Mouse (Mus musculus): Measurements from ENCODE around the gene Slc34a3. TPM values are rescaled to one million over a fixed set of nuclear protein-coding genes. Genes with fewer than 3 reads are reported as not detected.

Gene Slc34a3
- total RNA-seq, 2 experiments from 2014 or later: 0.95 TPM; not detected in 1

- no peak for DNase-seq (ENCODE audit: low spot score in 2 of 2)
Observed at GRCm38 (mm10) chr2:25194486-25195171, 39.5 kb downstream of the Slc34a3 start.

DNA sequence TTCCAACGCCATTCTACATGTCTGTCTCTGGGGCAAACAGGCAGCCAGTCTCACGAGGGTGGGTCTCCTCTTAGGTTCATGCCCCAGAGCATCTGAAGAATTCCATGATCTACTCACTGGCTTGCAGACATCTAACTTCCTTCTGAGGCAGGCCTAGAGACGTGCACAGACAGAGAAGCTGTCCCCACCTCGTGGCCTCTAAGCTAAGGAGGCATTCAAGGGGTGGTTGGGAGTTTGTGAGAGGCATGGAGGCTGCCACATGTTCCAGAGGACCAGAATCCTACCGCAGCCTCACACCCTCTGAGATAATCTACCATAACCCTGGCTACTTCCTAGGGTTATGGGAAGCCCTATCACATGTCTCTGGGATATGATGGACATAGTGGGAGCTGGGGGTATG lies 40.2 kb downstream of the Slc34a3 start:
- no peak for DNase-seq (ENCODE audit: low spot score in 2 of 2)

DNA sequence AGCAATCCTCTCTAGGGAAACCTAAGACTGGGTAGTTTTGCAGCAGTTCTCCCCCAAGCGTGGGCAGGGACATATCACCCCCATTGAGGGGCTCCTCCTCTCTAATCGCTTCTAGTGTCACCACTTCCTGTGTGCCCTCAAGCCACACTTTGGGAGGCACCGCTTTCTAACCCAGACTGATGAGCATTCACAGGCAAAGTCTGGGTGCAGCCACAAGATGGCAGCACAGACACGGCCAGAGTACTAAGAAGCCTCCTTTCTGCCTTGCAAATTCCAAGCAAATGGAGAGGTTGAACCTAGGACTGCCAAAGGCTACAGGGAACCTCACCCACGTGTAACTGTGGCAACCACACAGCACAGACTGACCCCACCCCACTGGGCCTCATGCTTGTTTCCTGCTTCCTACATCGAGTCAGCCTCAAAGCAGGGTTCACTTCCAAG lies 40.8 kb downstream of the Slc34a3 start:
- peak in 1 of 2 experiments; percentile 58 for DNase-seq (ENCODE audit: low spot score in 2 of 2)

GRCm38 (mm10) chr2:25187841-25188240 lies 46.3 kb downstream of the Slc34a3 start:
- DNase-seq (ENCODE audit: low spot score in 2 of 2): no peak

- no peak for DNase-seq (ENCODE audit: low spot score in 2 of 2)
Observed at GRCm38 (mm10) chr2:25186575-25186930, 47.6 kb downstream of the Slc34a3 start.

GRCm38 (mm10) chr2:25185625-25186574 lies 48.3 kb downstream of the Slc34a3 start:
- DNase-seq (ENCODE audit: low spot score in 2 of 2): no peak

DNA sequence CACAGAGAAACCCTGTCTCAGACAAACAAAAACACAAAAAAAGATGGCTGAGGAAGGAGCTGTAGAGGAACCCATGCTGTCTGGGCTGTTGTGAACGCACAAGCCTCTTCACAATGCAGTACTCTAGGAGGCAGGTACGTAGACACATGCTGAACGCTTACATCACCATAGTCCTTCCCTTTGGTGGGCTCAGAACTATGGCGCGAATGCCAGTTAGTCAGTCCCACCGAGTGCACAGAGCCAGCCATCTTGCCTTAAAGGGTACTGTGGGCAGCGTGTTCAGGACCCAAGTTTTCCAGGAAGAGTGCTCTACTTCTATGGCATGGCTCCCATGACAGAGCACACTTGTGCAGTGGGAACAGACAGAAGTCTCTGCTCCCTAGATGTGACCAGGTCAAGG lies 49.7 kb downstream of the Slc34a3 start:
- no peak for DNase-seq (ENCODE audit: low spot score in 2 of 2)

- no peak for DNase-seq (ENCODE audit: low spot score in 2 of 2)
Observed at GRCm38 (mm10) chr2:25183336-25183735, 50.8 kb downstream of the Slc34a3 start.

GRCm38 (mm10) chr2:25182664-25183063 lies 51.5 kb downstream of the Slc34a3 start:
- no peak for DNase-seq (ENCODE audit: low spot score in 2 of 2)

GRCm38 (mm10) chr2:25181891-25182397 lies 52.2 kb downstream of the Slc34a3 start:
- DNase-seq (ENCODE audit: low spot score in 2 of 2): no peak

DNA sequence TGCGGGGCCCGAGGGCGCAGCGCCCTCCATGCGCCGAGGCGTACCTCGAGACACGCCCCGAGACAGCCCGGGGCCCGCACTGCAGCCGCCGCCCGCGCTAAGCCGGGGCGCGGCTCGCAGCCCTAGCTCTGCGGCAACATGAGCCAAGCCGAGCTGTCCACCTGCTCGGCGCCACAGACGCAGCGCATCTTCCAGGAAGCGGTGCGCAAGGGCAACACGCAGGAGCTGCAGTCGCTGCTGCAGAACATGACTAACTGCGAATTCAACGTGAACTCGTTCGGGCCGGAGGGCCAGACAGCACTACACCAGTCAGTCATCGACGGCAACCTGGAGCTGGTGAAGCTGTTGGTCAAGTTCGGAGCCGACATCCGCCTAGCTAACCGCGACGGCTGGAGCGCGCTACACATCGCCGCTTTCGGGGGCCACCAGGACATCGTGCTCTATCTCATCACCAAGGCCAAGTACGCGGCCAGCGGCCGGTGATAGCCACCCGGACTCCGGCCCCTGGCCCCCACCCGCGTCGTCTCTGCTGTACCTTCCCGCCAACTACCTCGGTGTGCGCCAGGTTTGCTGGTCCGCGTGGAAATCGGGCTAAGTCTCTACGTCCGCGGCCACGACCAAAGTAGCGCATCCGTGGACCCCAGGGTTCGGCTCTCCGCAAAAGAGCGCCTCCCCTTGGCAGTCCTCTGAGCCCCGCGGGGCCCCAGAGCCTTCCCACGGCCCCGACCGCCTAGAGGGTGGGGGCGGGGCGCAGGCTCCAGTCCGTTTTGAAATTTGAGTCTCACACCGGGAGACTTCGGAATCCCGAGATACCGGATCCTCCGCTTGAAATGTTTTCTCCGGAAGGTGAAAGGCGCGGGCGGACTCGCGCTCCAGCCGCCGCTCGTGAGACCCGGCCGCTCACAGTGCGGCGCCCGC lies 52.9 kb downstream of the Slc34a3 start:
- DNase-seq (ENCODE audit: low spot score in 2 of 2): no peak

GRCm38 (mm10) chr2:25180478-25180903 lies 53.7 kb downstream of the Slc34a3 start, which contains the start of gene Nrarp:
Nrarp (plus strand) TSS chr2:25180758.
- peak; percentile 78 to 82 for DNase-seq (ENCODE audit: low spot score in 2 of 2)

- no peak for DNase-seq (ENCODE audit: low spot score in 2 of 2)
Observed at GRCm38 (mm10) chr2:25179566-25180217, 54.5 kb downstream of the Slc34a3 start.

Other genes starting within 250 kb of the Slc34a3 start
- 10 to 100 TPM; 78.9 to 80.1 TPM for gene Nsmf, start 180.0 kb downstream of the Slc34a3 start, total RNA-seq (2021)
- gene Entpd8, start 154.1 kb downstream of the Slc34a3 start, total RNA-seq (2021): 1 to 10 TPM; 2.0 to 5.4 TPM
- gene Noxa1, start 139.2 kb downstream of the Slc34a3 start, total RNA-seq (2021): under 1 TPM in 1 of 2 experiments, not detected in 1; 0.59 TPM
- 10 to 100 TPM; 10.2 to 18.4 TPM for gene Nrarp, start 53.6 kb downstream of the Slc34a3 start, total RNA-seq (2021)
- gene Tor4a, start 37.5 kb downstream of the Slc34a3 start, total RNA-seq (2021): 10 to 100 TPM; 23.1 to 24.3 TPM
- gene Nelfb, start 22.9 kb downstream of the Slc34a3 start, total RNA-seq (2021): 10 to 100 TPM; 64.8 to 65.8 TPM
- not detected for gene Stpg3, start 19.7 kb downstream of the Slc34a3 start, total RNA-seq (2021)
- under 1 TPM; 0.45 to 0.68 TPM for gene Fam166a, start 15.6 kb downstream of the Slc34a3 start, total RNA-seq (2021)
- gene Tubb4b, start 9.7 kb downstream of the Slc34a3 start, total RNA-seq (2021): 100 to 1,000 TPM; 235 to 257 TPM
- not detected for gene Rnf224, start 2.4 kb upstream of the Slc34a3 start, total RNA-seq (2021)
- gene Rnf208, start 7.9 kb upstream of the Slc34a3 start, total RNA-seq (2021): 10 to 100 TPM; 14.3 to 18.7 TPM
- gene Cysrt1, start 8.1 kb upstream of the Slc34a3 start, total RNA-seq (2021): not detected
- 1 to 10 TPM; 4.4 to 5.9 TPM for gene AL732309.1, start 12.5 kb upstream of the Slc34a3 start, total RNA-seq (2021)
- gene Tmem203, start 21.1 kb upstream of the Slc34a3 start, total RNA-seq (2021): 10 to 100 TPM; 28.9 to 38.5 TPM
- gene Tprn, start 28.3 kb upstream of the Slc34a3 start, total RNA-seq (2021): 10 to 100 TPM; 15.5 to 18.7 TPM
- 10 to 100 TPM; 56.0 to 56.8 TPM for gene Ssna1, start 38.1 kb upstream of the Slc34a3 start, total RNA-seq (2021)
- gene Anapc2, start 38.1 kb upstream of the Slc34a3 start, total RNA-seq (2021): 100 to 1,000 TPM; 110 to 115 TPM
- gene Tmem210, start 53.8 kb upstream of the Slc34a3 start, total RNA-seq (2021): not detected
- gene Lrrc26, start 55.6 kb upstream of the Slc34a3 start, total RNA-seq (2021): not detected
- gene Grin1, start 84.8 kb upstream of the Slc34a3 start, total RNA-seq (2021): 10 to 100 TPM; 15.0 to 15.2 TPM
- gene Man1b1, start 98.0 kb upstream of the Slc34a3 start, total RNA-seq (2021): 10 to 100 TPM; 57.5 to 62.5 TPM
- 10 to 100 TPM; 32.1 to 33.9 TPM for gene Dpp7, start 122.0 kb upstream of the Slc34a3 start, total RNA-seq (2021)
- gene Uap1l1, start 131.3 kb upstream of the Slc34a3 start, total RNA-seq (2021): 10 to 100 TPM; 18.6 to 24.0 TPM
- gene Sapcd2, start 138.0 kb upstream of the Slc34a3 start, total RNA-seq (2021): 1 to 10 TPM; 9.3 to 9.4 TPM
- 10 to 100 TPM in 1 of 2 experiments, 1 to 10 TPM in 1; 10.0 to 11.8 TPM for gene Entpd2, start 161.5 kb upstream of the Slc34a3 start, total RNA-seq (2021)
- 100 to 1,000 TPM; 102 to 112 TPM for gene Npdc1, start 165.0 kb upstream of the Slc34a3 start, total RNA-seq (2021)
- gene Fut7, start 188.9 kb upstream of the Slc34a3 start, total RNA-seq (2021): under 1 TPM in 1 of 2 experiments, not detected in 1; 0.82 TPM
- gene Abca2, start 194.3 kb upstream of the Slc34a3 start, total RNA-seq (2021): 10 to 100 TPM; 30.4 to 34.3 TPM
- 1 to 10 TPM; 1.4 to 1.7 TPM for gene Clic3, start 222.5 kb upstream of the Slc34a3 start, total RNA-seq (2021)
- gene Paxx, start 226.7 kb upstream of the Slc34a3 start, total RNA-seq (2021): 10 to 100 TPM; 41.0 to 48.5 TPM
- 1 to 10 TPM; 3.6 to 6.5 TPM for gene Ptgds, start 235.7 kb upstream of the Slc34a3 start, total RNA-seq (2021)

Measured in adrenal gland, postnatal 4 days (tissue).